Mouse (Mus musculus): ENCODE measurements around the gene Spen. TPM values are rescaled to one million over a fixed set of nuclear protein-coding genes. Genes with fewer than 3 reads are reported as not detected.

Gene Spen
- polyA plus RNA-seq, 1 experiment from 2014 or later, result 20.5 TPM

DNA sequence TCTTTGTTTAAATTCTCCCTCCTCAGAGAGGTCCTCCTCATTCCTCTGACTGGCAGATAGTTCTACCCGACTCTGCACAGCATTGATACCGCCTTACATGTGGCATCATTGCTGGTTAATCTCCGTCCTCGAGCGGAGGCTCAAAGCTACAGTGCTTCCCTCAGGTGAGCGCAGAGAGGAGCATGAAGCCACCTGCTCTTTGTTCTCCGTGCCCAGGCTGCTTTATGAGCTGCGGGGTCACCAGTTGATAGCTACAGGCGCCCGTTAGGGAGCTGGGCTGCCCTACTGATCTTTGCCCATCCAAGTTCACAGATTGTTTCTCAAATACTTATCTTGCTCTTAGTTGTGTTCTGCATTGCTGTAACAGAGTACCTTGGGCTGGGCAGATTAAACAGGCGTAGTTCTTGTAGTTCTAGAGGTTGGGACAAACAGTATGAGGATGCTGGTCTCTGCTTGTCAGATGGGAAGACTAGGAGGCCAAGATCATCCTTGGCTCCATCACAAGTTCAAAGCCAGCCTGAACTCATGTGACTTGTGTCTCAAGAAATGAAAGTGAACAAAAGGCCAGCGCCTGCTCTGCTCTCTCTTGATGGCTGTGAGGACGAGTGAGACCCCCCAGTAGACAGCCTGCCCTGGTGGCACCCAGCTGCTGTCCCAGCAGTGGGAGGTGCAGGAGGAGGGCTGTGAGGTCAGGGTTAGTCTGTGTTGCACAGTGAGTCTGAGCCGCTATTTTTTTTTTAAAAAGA, 82.0 kb downstream of the Spen start:
- no peak for ATAC-seq
- no peak overlapping the region for H3K9ac ChIP-seq (replicated peaks)
- no peak overlapping the region for H3K4me2 ChIP-seq (replicated peaks)
- 93% methylated on average over 14 of the region's 14 CpGs for WGBS
- peaks cover 44% of the 10 kb centered on the region for H3K36me3 ChIP-seq
- no peak overlapping the region for H3K4me3 ChIP-seq (replicated peaks)
- H3K27me3 ChIP-seq, result no peaks in the 10 kb centered on the region
- H3K27ac ChIP-seq, result no peak overlapping the region
- H3K9me3 ChIP-seq, result no peaks in the 10 kb centered on the region
- peaks cover 34% of the 10 kb centered on the region for H3K4me1 ChIP-seq (replicated peaks)

DNA sequence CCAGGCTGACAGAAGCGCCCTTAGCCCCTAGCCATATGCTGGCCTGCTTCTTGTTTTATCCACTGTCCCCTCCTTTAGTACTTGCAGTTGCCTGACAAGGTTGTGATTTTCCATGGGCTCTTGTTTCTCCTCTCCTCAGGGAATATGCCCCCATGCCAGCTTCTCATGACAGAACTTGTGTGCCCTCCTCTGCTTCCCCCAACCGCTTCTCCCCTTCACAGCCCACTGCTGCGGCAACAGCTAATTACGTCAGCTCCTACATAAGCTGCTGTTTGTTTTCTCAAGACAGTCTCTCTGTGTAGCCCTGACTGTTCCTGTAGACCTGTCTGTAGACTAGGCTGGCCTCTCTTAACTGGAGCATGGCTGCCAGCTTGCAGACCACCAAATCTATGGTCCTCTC, 82.9 kb downstream of the Spen start:
- ATAC-seq, result no peak
- no peak overlapping the region for H3K4me2 ChIP-seq (replicated peaks)
- no peaks in the 10 kb centered on the region for H3K9me3 ChIP-seq
- H3K27ac ChIP-seq, result no peak overlapping the region
- 87% methylated on average over 4 of the region's 4 CpGs for WGBS
- peaks cover 50% of the 10 kb centered on the region for H3K36me3 ChIP-seq
- H3K4me3 ChIP-seq (replicated peaks), result no peak overlapping the region
- H3K27me3 ChIP-seq, result no peaks in the 10 kb centered on the region
- peaks cover 26% of the 10 kb centered on the region for H3K4me1 ChIP-seq (replicated peaks)
- H3K9ac ChIP-seq (replicated peaks), result no peak overlapping the region

DNA sequence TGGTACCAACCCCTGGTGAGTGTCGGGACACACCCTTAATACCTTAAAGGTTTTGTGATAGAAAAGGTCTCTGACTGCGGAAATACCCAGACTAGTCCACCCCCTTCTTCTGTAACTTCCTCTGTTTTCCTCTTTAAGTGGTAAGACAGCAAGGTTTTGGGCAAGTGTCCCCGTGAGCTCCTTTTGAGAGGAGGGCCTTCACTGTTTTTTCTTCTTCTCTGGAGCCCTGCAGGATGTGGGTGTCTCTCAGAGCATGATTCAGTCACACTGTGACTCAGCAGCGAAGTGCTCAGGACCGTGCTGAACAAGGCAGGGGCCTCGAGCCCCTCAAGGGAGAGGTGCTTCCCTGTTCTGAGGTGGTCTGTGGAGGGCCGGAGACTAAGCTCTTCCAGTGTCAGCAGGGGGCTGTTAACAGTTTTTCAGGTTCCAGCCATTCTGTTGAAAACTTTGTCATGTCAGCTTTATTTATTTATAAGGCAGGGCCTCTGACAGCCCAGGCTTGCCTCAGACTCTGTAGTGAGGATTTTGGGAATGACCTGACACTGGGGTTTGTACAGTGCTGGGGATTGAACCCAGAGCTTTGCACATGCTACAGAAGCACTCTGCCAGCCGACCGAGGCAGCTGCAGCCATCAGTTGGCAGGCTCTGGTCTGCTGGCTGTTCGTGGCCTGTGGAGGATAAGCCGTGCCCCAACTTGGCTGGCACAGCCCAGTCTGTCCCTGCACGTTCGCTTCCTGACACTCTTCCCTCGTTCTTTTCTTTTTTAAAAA, 83.6 kb downstream of the Spen start:
- WGBS, result 86% methylated on average over 14 of the region's 14 CpGs
- Histone ChIP-seq H3K9ac (replicated peaks) (no peak overlapping the region), H3K4me2 (replicated peaks) (no peak overlapping the region), H3K4me1 (replicated peaks) (peaks cover 21% of the 10 kb centered on the region), H3K4me3 (replicated peaks) (no peak overlapping the region), H3K27ac (no peak overlapping the region), H3K9me3 (no peaks in the 10 kb centered on the region), H3K27me3 (no peaks in the 10 kb centered on the region), H3K36me3 (peaks cover 55% of the 10 kb centered on the region)
- no peak for ATAC-seq

DNA sequence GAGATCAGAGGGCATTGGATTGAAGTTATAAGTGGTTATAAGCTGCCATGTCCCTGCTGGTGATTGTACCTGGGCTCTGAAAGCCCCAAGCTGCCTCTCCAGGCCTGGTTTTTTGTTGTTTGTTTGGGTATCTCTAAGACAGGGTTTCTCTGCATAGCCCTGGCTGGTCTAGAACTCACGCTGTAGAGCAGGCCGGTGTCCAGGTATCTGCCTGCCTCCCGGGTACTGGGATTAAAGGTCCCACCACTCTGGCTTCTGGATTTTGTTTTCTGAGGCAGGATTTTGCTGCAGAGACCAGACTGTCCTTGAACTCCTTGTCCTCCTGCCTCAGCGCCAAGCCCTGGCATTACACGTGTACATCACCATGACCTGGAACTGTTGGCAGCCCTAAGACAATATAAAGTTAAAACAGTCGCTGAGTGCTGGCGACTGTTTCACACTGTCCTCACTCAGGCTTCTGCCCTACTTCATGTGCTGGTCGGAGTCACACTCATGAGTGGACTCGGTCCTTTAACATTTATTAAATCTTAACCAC, 86.4 kb downstream of the Spen start:
- Histone ChIP-seq H3K4me3 (replicated peaks) (no peak overlapping the region), H3K9ac (replicated peaks) (no peak overlapping the region), H3K36me3 (peaks cover 77% of the 10 kb centered on the region), H3K9me3 (no peaks in the 10 kb centered on the region), H3K27me3 (no peaks in the 10 kb centered on the region), H3K4me1 (replicated peaks) (0 out of 2 replicates have a peak, but pooled peaks cover under 1% of the 10 kb centered on the region), H3K27ac (no peak overlapping the region), H3K4me2 (replicated peaks) (no peak overlapping the region)
- 94% methylated on average over 9 of the region's 9 CpGs for WGBS
- no peak for ATAC-seq

DNA sequence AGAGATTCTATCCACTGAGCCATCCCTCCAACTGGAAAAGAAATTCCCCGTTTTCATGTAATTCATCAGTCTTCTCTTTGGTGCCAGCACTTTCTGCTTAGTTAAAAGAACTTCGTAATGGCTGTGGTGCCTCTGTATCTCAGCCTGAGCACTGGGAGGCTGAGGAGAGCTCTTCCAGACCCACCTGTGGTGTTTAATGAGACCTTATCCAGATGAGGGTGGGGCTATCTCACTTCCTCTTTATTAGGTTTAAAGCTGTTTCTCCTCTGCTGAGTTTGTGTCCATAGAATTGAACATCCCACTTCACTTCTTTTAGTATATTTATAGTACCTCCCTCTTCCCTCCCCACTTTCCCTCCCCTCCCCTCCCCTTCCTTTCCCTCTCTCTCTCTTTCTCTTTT, 87.1 kb downstream of the Spen start:
- Histone ChIP-seq H3K27ac (no peak overlapping the region), H3K9ac (replicated peaks) (no peak overlapping the region), H3K9me3 (no peaks in the 10 kb centered on the region), H3K4me1 (replicated peaks) (peaks cover 7% of the 10 kb centered on the region), H3K27me3 (no peaks in the 10 kb centered on the region), H3K4me2 (replicated peaks) (no peak overlapping the region), H3K4me3 (replicated peaks) (no peak overlapping the region), H3K36me3 (peaks cover 76% of the 10 kb centered on the region)
- 92% methylated on average over 2 of the region's 2 CpGs for WGBS
- no peak for ATAC-seq

DNA sequence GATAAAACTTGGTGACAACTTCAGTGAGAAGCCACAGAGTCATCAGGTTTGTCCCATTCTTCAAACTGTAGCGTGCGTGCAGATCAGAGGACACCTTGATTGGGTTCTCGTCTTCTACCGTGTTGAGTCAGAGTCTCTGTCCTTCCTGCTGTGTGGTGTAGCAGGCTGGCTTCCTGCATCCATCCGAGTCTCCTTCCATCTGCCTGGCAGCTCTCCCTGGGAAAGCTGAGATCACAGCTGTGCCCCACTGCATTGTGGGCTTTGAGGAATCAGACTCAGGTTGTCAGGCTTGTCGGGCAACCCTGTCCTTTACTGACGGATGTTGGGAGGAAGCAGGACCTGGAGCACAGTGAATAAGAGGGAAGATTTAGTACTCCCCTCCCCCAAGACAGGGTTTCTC, 92.2 kb downstream of the Spen start:
- no peaks in the 10 kb centered on the region for H3K9me3 ChIP-seq
- peaks cover 43% of the 10 kb centered on the region for H3K36me3 ChIP-seq
- no peak for ATAC-seq
- peaks cover 24% of the 10 kb centered on the region for H3K4me1 ChIP-seq (replicated peaks)
- 0 out of 2 replicates have a peak overlapping the region, but pooled peaks have one; percentile 44 for H3K9ac ChIP-seq (replicated peaks)
- no peak overlapping the region for H3K27ac ChIP-seq
- peak overlapping the region; percentile 90 for H3K4me2 ChIP-seq (replicated peaks)
- peak overlapping the region; percentile 73; the same call in 1 of the 2 replicates for H3K4me3 ChIP-seq (replicated peaks)
- 83% methylated on average over 7 of the region's 7 CpGs for WGBS
- H3K27me3 ChIP-seq, result no peaks in the 10 kb centered on the region

- peak overlapping the region; percentile 73 for H3K4me3 ChIP-seq (replicated peaks)
- no peaks in the 10 kb centered on the region for H3K27me3 ChIP-seq
- peak overlapping the region; percentile 90 for H3K4me2 ChIP-seq (replicated peaks)
- no peak for ATAC-seq
- peak overlapping the region; percentile 95 for H3K9ac ChIP-seq (replicated peaks)
- H3K36me3 ChIP-seq, result peaks cover 37% of the 10 kb centered on the region
- H3K27ac ChIP-seq, result peak overlapping the region; percentile 82
- no peaks in the 10 kb centered on the region for H3K9me3 ChIP-seq
- WGBS, result 17% methylated on average over 14 of the region's 14 CpGs
- peaks cover 24% of the 10 kb centered on the region for H3K4me1 ChIP-seq (replicated peaks)
These were observed 93.1 kb downstream of the Spen start for GRCm38 (mm10) chr4:141445328-141445720.

- Histone ChIP-seq H3K4me2 (replicated peaks) (peak within 1 kb of the TSS; percentile 90), H3K9ac (replicated peaks) (peak within 1 kb of the TSS; percentile 95), H3K27ac (peak within 1 kb of the TSS; percentile 82), H3K4me3 (replicated peaks) (peak within 1 kb of the TSS; percentile 73), H3K27me3 (no peaks in the 10 kb centered on the region), H3K9me3 (no peaks in the 10 kb centered on the region), H3K36me3 (peaks cover 30% of the 10 kb centered on the region), H3K4me1 (replicated peaks) (peaks cover 24% of the 10 kb centered on the region)
- under 1% methylated on average over 87 of the region's 102 CpGs for WGBS
- peak; percentile 95 for ATAC-seq
These were observed 93.7 kb downstream of the Spen start, which contains the start of gene Zbtb17 for GRCm38 (mm10) chr4:141444451-141445327. Zbtb17 (plus strand) TSS chr4:141444654.

GRCm38 (mm10) chr4:141443641-141444429, 94.6 kb downstream of the Spen start:
- H3K4me2 ChIP-seq (replicated peaks), result peak overlapping the region; percentile 90
- peaks cover 24% of the 10 kb centered on the region for H3K4me1 ChIP-seq (replicated peaks)
- peaks cover 22% of the 10 kb centered on the region for H3K36me3 ChIP-seq
- H3K27me3 ChIP-seq, result no peaks in the 10 kb centered on the region
- H3K9me3 ChIP-seq, result no peaks in the 10 kb centered on the region
- ATAC-seq, result no peak
- WGBS, result 49% methylated on average over 11 of the region's 11 CpGs
- peak overlapping the region; percentile 73 for H3K4me3 ChIP-seq (replicated peaks)
- H3K27ac ChIP-seq, result no peak overlapping the region
- no peak overlapping the region for H3K9ac ChIP-seq (replicated peaks)

DNA sequence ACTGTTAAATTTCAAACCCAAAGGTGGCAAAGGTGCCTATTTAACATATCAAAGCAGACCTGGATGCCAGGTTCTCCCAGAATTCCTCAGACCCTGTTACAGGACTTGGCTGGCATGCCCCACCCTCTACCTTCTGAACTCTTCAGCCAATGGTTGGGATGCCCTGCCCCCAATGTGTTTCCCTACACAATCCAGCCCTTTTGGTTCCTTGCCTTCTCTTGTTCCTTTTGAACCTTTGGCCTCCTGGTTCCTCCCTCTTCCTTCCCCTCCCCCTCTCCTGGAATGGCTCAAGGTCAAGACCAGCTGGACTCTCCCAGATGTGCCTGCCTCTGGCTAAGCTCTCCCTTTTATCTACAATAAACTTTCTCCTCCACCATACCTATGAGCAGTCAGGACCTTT, 97.5 kb downstream of the Spen start:
- Histone ChIP-seq H3K4me2 (replicated peaks) (no peak overlapping the region), H3K4me1 (replicated peaks) (peaks cover 13% of the 10 kb centered on the region), H3K36me3 (no peaks in the 10 kb centered on the region), H3K9me3 (no peaks in the 10 kb centered on the region), H3K27me3 (no peaks in the 10 kb centered on the region), H3K4me3 (replicated peaks) (no peak overlapping the region), H3K27ac (no peak overlapping the region), H3K9ac (replicated peaks) (no peak overlapping the region)
- no peak for ATAC-seq
